8 mouse cellular contexts compared by ENCODE assay signal in the genomic region with DNA sequence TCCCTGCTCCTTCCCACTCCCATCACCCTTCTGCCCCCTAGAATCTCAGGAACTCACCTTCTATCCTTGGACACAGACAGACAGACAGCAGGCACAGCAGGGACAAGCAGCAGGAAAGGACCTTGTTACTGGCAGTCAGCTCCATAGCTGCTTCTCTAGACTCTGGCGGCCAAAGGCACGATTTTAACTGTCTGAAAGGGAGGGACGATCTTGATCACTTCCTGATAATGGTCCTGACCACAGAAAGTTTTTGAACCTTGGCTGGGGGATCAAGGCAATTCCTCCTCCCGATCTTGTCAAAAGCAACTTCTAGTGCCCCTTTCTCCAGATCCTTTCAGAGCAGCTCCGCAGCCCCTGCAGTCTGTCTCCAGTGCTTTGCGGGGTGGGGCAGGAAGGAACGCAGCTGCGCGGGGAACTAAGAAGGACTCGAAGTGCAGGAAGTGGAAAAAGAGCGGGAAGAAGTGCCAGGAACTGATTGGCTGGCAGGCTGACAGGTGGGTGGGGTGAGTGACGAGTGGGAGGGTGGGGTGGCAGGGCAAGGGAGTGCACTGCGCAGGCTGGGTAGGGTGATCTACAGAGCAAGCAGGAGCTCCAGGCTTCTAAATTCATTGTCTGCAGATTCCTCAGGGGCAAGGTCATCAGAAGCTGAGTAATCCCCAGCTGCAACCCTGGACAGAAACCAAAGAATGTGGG. TPM values are rescaled to one million over a fixed set of nuclear protein-coding genes. Genes with fewer than 3 reads are reported as not detected.
DNase-seq lines count a peak whose midpoint lies in the region; ATAC-seq and TF ChIP-seq lines count a peak whose summit lies in the region.

A gene (minus strand): TSS at position 442 of the 693 bp plus-strand sequence.

- H3K4me2 ChIP-seq in heart, embryonic 15.5 days, result peak within 1 kb of the TSS; percentile 64
- no peak within 1 kb of the TSS for H3K4me2 ChIP-seq in hindbrain, embryonic 12.5 days (replicated peaks)

- peak; percentile 98 for DNase-seq in 416B (ENCODE audit: low read depth)
- peak; percentile 9 for DNase-seq in G1E (ENCODE audit: low spot score)
- DNase-seq in cerebellum, adult 9-11 months, result peak; percentile 15
- peak; percentile 61 for DNase-seq in liver
- DNase-seq in ovary, adult 18-20 months (ENCODE audit: low spot score), result peak; percentile 72
- DNase-seq in thymus, postnatal 4 days, result peak; percentile 79

- TF ChIP-seq CTCF in G1E (IDR thresholded peaks at IDR 0.05; ENCODE audit: low read depth, low read length), result no peak

- 36% methylated on average over 13 of the region's 13 CpGs for WGBS in heart, embryonic 15.5 days
- WGBS in hindbrain, embryonic 12.5 days, result 71% methylated on average over 13 of the region's 13 CpGs

- H3K4me3 ChIP-seq in G1E (ENCODE audit: low read depth, low read length), result no peak within 1 kb of the TSS
- peak within 1 kb of the TSS; percentile 45 for H3K4me3 ChIP-seq in heart, embryonic 15.5 days
- no peak within 1 kb of the TSS for H3K4me3 ChIP-seq in hindbrain, embryonic 12.5 days

- no peaks in the 10 kb centered on the region for H3K27me3 ChIP-seq in G1E (ENCODE audit: insufficient read depth, low read length)
- H3K27me3 ChIP-seq in heart, embryonic 15.5 days, result no peaks in the 10 kb centered on the region
- no peaks in the 10 kb centered on the region for H3K27me3 ChIP-seq in hindbrain, embryonic 12.5 days

- ATAC-seq in G1E (ENCODE audit: extremely low read depth, insufficient number of reproducible peaks, low FRiP score, poor library complexity, severe bottlenecking), result 0 out of 2 replicates have a peak, but pooled peaks have one; percentile 22
- ATAC-seq in heart, embryonic 15.5 days (replicated peaks; ENCODE audit: insufficient number of reproducible peaks, insufficient read depth, low FRiP score, low read depth), result peak; percentile 88
- no peak for ATAC-seq in hindbrain, embryonic 12.5 days (ENCODE audit: low FRiP score)

- H3K4me1 ChIP-seq in G1E (ENCODE audit: insufficient read depth, low read depth, low read length), result peaks cover 6% of the 10 kb centered on the region
- H3K4me1 ChIP-seq in heart, embryonic 15.5 days (replicated peaks), result peaks cover 12% of the 10 kb centered on the region
- no peaks in the 10 kb centered on the region for H3K4me1 ChIP-seq in hindbrain, embryonic 12.5 days

- no peaks in the 10 kb centered on the region for H3K36me3 ChIP-seq in G1E (replicated peaks)
- H3K36me3 ChIP-seq in heart, embryonic 15.5 days, result no peaks in the 10 kb centered on the region
- H3K36me3 ChIP-seq in hindbrain, embryonic 12.5 days, result no peaks in the 10 kb centered on the region

- peak within 1 kb of the TSS; percentile 37; the same call in 1 of the 2 replicates for H3K27ac ChIP-seq in heart, embryonic 15.5 days
- no peak within 1 kb of the TSS for H3K27ac ChIP-seq in hindbrain, embryonic 12.5 days

- peak within 1 kb of the TSS; percentile 33 for H3K9ac ChIP-seq in heart, embryonic 15.5 days
- no peak within 1 kb of the TSS for H3K9ac ChIP-seq in hindbrain, embryonic 12.5 days

- H3K9me3 ChIP-seq in G1E (replicated peaks), result no peaks in the 10 kb centered on the region
- H3K9me3 ChIP-seq in heart, embryonic 15.5 days (replicated peaks), result no peaks in the 10 kb centered on the region
- H3K9me3 ChIP-seq in hindbrain, embryonic 12.5 days (replicated peaks), result no peaks in the 10 kb centered on the region

RNA-seq across cellular contexts. Expression of the gene that starts here (rescaled TPM):
- 3.8 and 7.1 TPM in 2 replicates for total RNA-seq in G1E (2014; fragmentation: Nextera tagmentation)
- total RNA-seq in G1E (2017), result 3.0 and 4.9 TPM in 2 replicates
- 0.04 and 0.09 TPM in 2 replicates for polyA plus RNA-seq in G1E (2012)
- 5.9 and 7.4 TPM in 2 replicates for polyA plus RNA-seq in heart, embryonic 15.5 days (2015; fragmentation: Nextera tagmentation; extraction: Ambion mirVana)
- 2.0 and 2.6 TPM in 2 replicates for polyA plus RNA-seq in hindbrain, embryonic 12.5 days (2016; fragmentation: Nextera tagmentation; extraction: Ambion mirVana)

Comparison
In these comparisons a context has a peak if more than half of its experiments do, and no peak if none do; other contexts are left out.
1. DNase-seq: peak in every context shown above with its lines; median percentile 98 in 416B; 79 in thymus, postnatal 4 days; 72 in ovary, adult 18-20 months; 61 in liver; 15 in cerebellum, adult 9-11 months; 9 in G1E.